Mouse (Mus musculus) testis, adult 2 months (tissue): Measurements from ENCODE around the gene Oaz2.

ENCODE experiments used
- CTCF ChIP-seq: fragments of 200-500 bp; IDR thresholded peaks from 2 replicates; pipeline ENCODE4 v1.5.1; 2012; ENCODE audit warnings: low read depth, mild to moderate bottlenecking, inconsistent platforms, low read length, moderate library complexity; ENCODE audit not compliant: control insufficient read depth, insufficient read depth, insufficient replicate concordance
- POLR2A ChIP-seq: fragments of 200-500 bp; IDR thresholded peaks from 2 replicates; pipeline ENCODE4 v1.6.1; 2012; ENCODE audit warnings: low read depth, mild to moderate bottlenecking, inconsistent platforms, low read length, moderate library complexity; ENCODE audit not compliant: control insufficient read depth

GRCm38 (mm10) chr9:65680938-65681633, 13.3 kb downstream of the Oaz2 start:
- TF ChIP-seq CTCF: no peak
- no peak for TF ChIP-seq POLR2A
